In the genomic region with DNA sequence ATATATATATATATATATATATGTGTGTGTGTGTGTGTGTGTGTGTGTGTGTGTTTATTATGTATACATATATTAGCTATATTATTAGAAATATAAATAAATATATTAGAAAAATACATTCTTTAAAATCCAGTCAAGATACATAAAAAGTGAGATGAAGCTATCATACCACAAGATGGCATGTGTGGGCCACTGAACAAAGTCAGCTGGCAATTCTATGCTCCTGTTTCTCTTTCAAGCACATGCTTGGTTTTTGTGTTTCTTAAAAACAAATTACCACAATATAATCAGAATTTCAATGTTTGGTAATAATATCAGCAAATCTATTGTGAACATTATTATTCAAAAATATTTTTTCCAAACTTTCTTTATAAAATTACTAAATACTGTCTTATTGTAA, we compare ENCODE assay signal across 11 mouse cellular contexts.
A peak's percentile ranks its signal among the peaks of the same experiment; 100 is the strongest.
DNase-seq lines count a peak whose midpoint lies in the region; ATAC-seq and TF ChIP-seq lines count a peak whose summit lies in the region.
"Had no signal": no experiment of that assay in that cellular context is flagged by ENCODE, and none has a peak within 500 bp of the region (broad histone marks: within the 10 kb centered on the region; RNA-seq: fewer than 3 reads in every experiment).

No protein-coding gene starts in this region.

- no peak overlapping the region for H3K9ac ChIP-seq in kidney, postnatal 0 days (ENCODE audit: low read depth, low read length)
- H3K9ac ChIP-seq: embryonic facial prominence, embryonic 15.5 days had no signal

- ATAC-seq in kidney, postnatal 0 days (replicated peaks; ENCODE audit: low FRiP score, low read depth), result no peak
- ATAC-seq in cerebellum, adult (ENCODE audit: insufficient number of reproducible peaks, low FRiP score, low TSS enrichment), result no peak

- H3K4me2 ChIP-seq in kidney, postnatal 0 days (ENCODE audit: low read length), result no peak overlapping the region
- H3K4me2 ChIP-seq: embryonic facial prominence, embryonic 15.5 days had no signal

- H3K27ac ChIP-seq in kidney, postnatal 0 days, result no peak overlapping the region
- H3K27ac ChIP-seq: embryonic facial prominence, embryonic 15.5 days had no signal

- TF ChIP-seq CTCF in kidney, postnatal 0 days (IDR thresholded peaks at IDR 0.05; ENCODE audit: low read depth), result peak; percentile 51

- no peak overlapping the region for H3K4me3 ChIP-seq in kidney, postnatal 0 days (replicated peaks; ENCODE audit: low read depth, low read length)
- H3K4me3 ChIP-seq: embryonic facial prominence, embryonic 15.5 days had no signal

- intact Hi-C loops in left cerebral cortex, postnatal 4 days (cut with DNase I), result loop anchor here (5.0 kb wide), 1 partner anchor 1834 kb away; no protein-coding TSS in a partner anchor

- H3K9me3 ChIP-seq in kidney, postnatal 0 days (replicated peaks; ENCODE audit: low read length), result no peaks in the 10 kb centered on the region
- H3K9me3 ChIP-seq: embryonic facial prominence, embryonic 15.5 days had no signal

- H3K27me3 ChIP-seq in kidney, postnatal 0 days (ENCODE audit: insufficient read depth, low read length), result no peaks in the 10 kb centered on the region
- H3K27me3 ChIP-seq: embryonic facial prominence, embryonic 15.5 days had no signal

- no peaks in the 10 kb centered on the region for H3K36me3 ChIP-seq in kidney, postnatal 0 days (ENCODE audit: insufficient read depth, low read length)
- H3K36me3 ChIP-seq: embryonic facial prominence, embryonic 15.5 days had no signal

- DNase-seq in kidney, postnatal 0 days (ENCODE audit: low spot score), result peak; percentile 63
- no peak for DNase-seq in kidney, postnatal 10 days
- DNase-seq in A20 (ENCODE audit: low read depth, low spot score), result peak; percentile 61
- peak; percentile 43 for DNase-seq in MEL-GATA-1-ER (ENCODE audit: extremely low read depth, low read depth)
- peak; percentile 14 for DNase-seq in left cerebral cortex, postnatal 4 days
- no peak for DNase-seq in adrenal gland, adult (ENCODE audit: inconsistent age in 2 of 2, low spot score in 1 of 2)
- DNase-seq in thymus, postnatal 14 days, result no peak
- DNase-seq: kidney, adult 18-20 months; lung, postnatal 36 days had no signal

- H3K4me1 ChIP-seq in kidney, postnatal 0 days (replicated peaks; ENCODE audit: insufficient read depth, low read length), result no peaks in the 10 kb centered on the region
- H3K4me1 ChIP-seq: embryonic facial prominence, embryonic 15.5 days had no signal

Comparison
In these comparisons a context has a peak if more than half of its experiments do, and no peak if none do; other contexts are left out.
1. DNase-seq: peak in kidney, postnatal 0 days (single experiment), A20 (single experiment), MEL-GATA-1-ER (single experiment) and left cerebral cortex, postnatal 4 days (single experiment); none in kidney, postnatal 10 days (single experiment), adrenal gland, adult (0 of 2) and thymus, postnatal 14 days (single experiment).